Mouse (Mus musculus): ENCODE results near the gene Aff2. TPM values are rescaled to one million over a fixed set of nuclear protein-coding genes. Genes with fewer than 3 reads are reported as not detected.

Gene Aff2
- total RNA-seq, 2 experiments from 2014 or later = 21.6 to 21.7 TPM

GRCm38 (mm10) chrX:69738972-69739371 is 378.9 kb downstream of the Aff2 start:
- no peak for DNase-seq (ENCODE audit: low spot score in 2 of 2)

- no peak for DNase-seq (ENCODE audit: low spot score in 2 of 2)
Observed at GRCm38 (mm10) chrX:69744962-69745597, 385.0 kb downstream of the Aff2 start.

- DNase-seq (ENCODE audit: low spot score in 2 of 2) = no peak
Observed at GRCm38 (mm10) chrX:69801890-69802439, 441.9 kb downstream of the Aff2 start.

GRCm38 (mm10) chrX:69802481-69802880 is 442.4 kb downstream of the Aff2 start:
- DNase-seq (ENCODE audit: low spot score in 2 of 2) = no peak

GRCm38 (mm10) chrX:69811798-69812197 is 451.7 kb downstream of the Aff2 start:
- no peak for DNase-seq (ENCODE audit: low spot score in 2 of 2)

- DNase-seq (ENCODE audit: low spot score in 2 of 2) = no peak
Observed at GRCm38 (mm10) chrX:69815054-69815453, 455.0 kb downstream of the Aff2 start.

GRCm38 (mm10) chrX:69817679-69818078 is 457.6 kb downstream of the Aff2 start:
- DNase-seq (ENCODE audit: low spot score in 2 of 2) = no peak

GRCm38 (mm10) chrX:69818188-69818587 is 458.1 kb downstream of the Aff2 start:
- DNase-seq (ENCODE audit: low spot score in 2 of 2) = no peak

GRCm38 (mm10) chrX:69867601-69868000 is 507.5 kb downstream of the Aff2 start:
- DNase-seq (ENCODE audit: low spot score in 2 of 2) = no peak

GRCm38 (mm10) chrX:69891713-69892112 is 531.6 kb downstream of the Aff2 start:
- no peak for DNase-seq (ENCODE audit: low spot score in 2 of 2)

Measured in left cerebral cortex, adult 18-20 months (tissue).